Mouse (Mus musculus): Measurements from ENCODE around the gene Olfr1366. TPM values are rescaled to one million over a fixed set of nuclear protein-coding genes. Genes with fewer than 3 reads are reported as not detected.

Olfr1366 gene
- not detected in 2 replicates for polyA plus RNA-seq (2015; fragmentation: Nextera tagmentation; extraction: Ambion mirVana)

GRCm38 (mm10) chr13:21542708-21543107, at the start of gene Olfr1366:
TSS of gene Olfr1366 (minus strand) at chr13:21542808.
- no peaks in the 10 kb centered on the region for H3K27me3 ChIP-seq (ENCODE audit: insufficient read depth, low read length)
- no peak within 1 kb of the TSS for H3K9ac ChIP-seq (replicated peaks)
- no peak within 1 kb of the TSS for H3K27ac ChIP-seq (ENCODE audit: low read depth)
- H3K4me3 ChIP-seq (ENCODE audit: low read depth, low read length): no peak within 1 kb of the TSS
- no peak for DNase-seq
- no peak within 1 kb of the TSS for H3K4me2 ChIP-seq (ENCODE audit: low read depth, low read length)
- no peaks in the 10 kb centered on the region for H3K36me3 ChIP-seq (replicated peaks; ENCODE audit: insufficient read depth, low read length)
- TF ChIP-seq EP300 (IDR thresholded peaks at IDR 0.05; ENCODE audit: low read depth) (no peak), CTCF (IDR thresholded peaks at IDR 0.05; ENCODE audit: low read depth) (no peak)
- WGBS (ENCODE audit: insufficient replicate concordance): 58% methylated on average over 1 of the region's 1 CpGs
- no peak for ATAC-seq
- H3K4me1 ChIP-seq (ENCODE audit: insufficient read depth): no peaks in the 10 kb centered on the region
- no peaks in the 10 kb centered on the region for H3K9me3 ChIP-seq (ENCODE audit: low read length)

- no peak overlapping the region for H3K4me3 ChIP-seq (ENCODE audit: low read depth, low read length)
- H3K36me3 ChIP-seq (replicated peaks; ENCODE audit: insufficient read depth, low read length): no peaks in the 10 kb centered on the region
- no peak for ATAC-seq
- H3K4me2 ChIP-seq (ENCODE audit: low read depth, low read length): no peak overlapping the region
- no peak for TF ChIP-seq CTCF (IDR thresholded peaks at IDR 0.05; ENCODE audit: low read depth)
- TF ChIP-seq EP300 (IDR thresholded peaks at IDR 0.05; ENCODE audit: low read depth): no peak
- no peak for DNase-seq
- no peak overlapping the region for H3K27ac ChIP-seq (ENCODE audit: low read depth)
- H3K27me3 ChIP-seq (ENCODE audit: insufficient read depth, low read length): no peaks in the 10 kb centered on the region
- H3K4me1 ChIP-seq (ENCODE audit: insufficient read depth): no peaks in the 10 kb centered on the region
- WGBS (ENCODE audit: insufficient replicate concordance): 54% methylated on average over 2 of the region's 2 CpGs
- no peak overlapping the region for H3K9ac ChIP-seq (replicated peaks)
- no peaks in the 10 kb centered on the region; the same call in 1 of the 2 replicates for H3K9me3 ChIP-seq (ENCODE audit: low read length)
Measured at GRCm38 (mm10) chr13:21591618-21592017, 49.0 kb upstream of the Olfr1366 start.

GRCm38 (mm10) chr13:21581659-21582058, 39.1 kb upstream of the Olfr1366 start, which contains the start of gene Olfr1364:
TSS of gene Olfr1364 (minus strand) at chr13:21581759.
- H3K4me1 ChIP-seq (ENCODE audit: insufficient read depth): no peaks in the 10 kb centered on the region
- no peak for DNase-seq
- 79% methylated on average over 2 of the region's 2 CpGs for WGBS (ENCODE audit: insufficient replicate concordance)
- TF ChIP-seq EP300 (IDR thresholded peaks at IDR 0.05; ENCODE audit: low read depth): no peak
- TF ChIP-seq CTCF (IDR thresholded peaks at IDR 0.05; ENCODE audit: low read depth): no peak
- H3K9me3 ChIP-seq (ENCODE audit: low read length): no peaks in the 10 kb centered on the region
- no peak for ATAC-seq
- H3K27ac ChIP-seq (ENCODE audit: low read depth): no peak within 1 kb of the TSS
- H3K9ac ChIP-seq (replicated peaks): no peak within 1 kb of the TSS
- no peaks in the 10 kb centered on the region for H3K36me3 ChIP-seq (replicated peaks; ENCODE audit: insufficient read depth, low read length)
- H3K27me3 ChIP-seq (ENCODE audit: insufficient read depth, low read length): no peaks in the 10 kb centered on the region
- no peak within 1 kb of the TSS for H3K4me2 ChIP-seq (ENCODE audit: low read depth, low read length)
- H3K4me3 ChIP-seq (ENCODE audit: low read depth, low read length): no peak within 1 kb of the TSS

GRCm38 (mm10) chr13:21559793-21560192, 17.2 kb upstream of the Olfr1366 start, which contains the start of gene Olfr1535:
TSS of gene Olfr1535 (minus strand) at chr13:21559893.
- H3K4me1 ChIP-seq (ENCODE audit: insufficient read depth): no peaks in the 10 kb centered on the region
- no peak for TF ChIP-seq CTCF (IDR thresholded peaks at IDR 0.05; ENCODE audit: low read depth)
- TF ChIP-seq EP300 (IDR thresholded peaks at IDR 0.05; ENCODE audit: low read depth): no peak
- DNase-seq (no peak), ATAC-seq (no peak)
- H3K4me2 ChIP-seq (ENCODE audit: low read depth, low read length): no peak within 1 kb of the TSS
- H3K36me3 ChIP-seq (replicated peaks; ENCODE audit: insufficient read depth, low read length): no peaks in the 10 kb centered on the region
- WGBS (ENCODE audit: insufficient replicate concordance): 33% methylated on average over 1 of the region's 1 CpGs
- no peaks in the 10 kb centered on the region for H3K27me3 ChIP-seq (ENCODE audit: insufficient read depth, low read length)
- H3K9me3 ChIP-seq (ENCODE audit: low read length): no peaks in the 10 kb centered on the region
- no peak within 1 kb of the TSS for H3K4me3 ChIP-seq (ENCODE audit: low read depth, low read length)
- no peak within 1 kb of the TSS for H3K9ac ChIP-seq (replicated peaks)
- no peak within 1 kb of the TSS for H3K27ac ChIP-seq (ENCODE audit: low read depth)

GRCm38 (mm10) chr13:21550416-21551110, 8.0 kb upstream of the Olfr1366 start:
- H3K4me2 ChIP-seq (ENCODE audit: low read depth, low read length): peak overlapping the region; percentile 34
- no peaks in the 10 kb centered on the region for H3K36me3 ChIP-seq (replicated peaks; ENCODE audit: insufficient read depth, low read length)
- H3K9me3 ChIP-seq (ENCODE audit: low read length): no peaks in the 10 kb centered on the region
- no peak for TF ChIP-seq EP300 (IDR thresholded peaks at IDR 0.05; ENCODE audit: low read depth)
- no peak for TF ChIP-seq CTCF (IDR thresholded peaks at IDR 0.05; ENCODE audit: low read depth)
- WGBS (ENCODE audit: insufficient replicate concordance): 50% methylated on average over 3 of the region's 3 CpGs
- H3K4me3 ChIP-seq (ENCODE audit: low read depth, low read length): no peak overlapping the region
- H3K27ac ChIP-seq (ENCODE audit: low read depth): peak overlapping the region; percentile 29; the same call in 1 of the 2 replicates
- ATAC-seq (peak; percentile 91), DNase-seq (peak; percentile 14)
- H3K9ac ChIP-seq (replicated peaks): no peak overlapping the region
- H3K4me1 ChIP-seq (ENCODE audit: insufficient read depth): no peaks in the 10 kb centered on the region; the same call in 1 of the 2 replicates
- H3K27me3 ChIP-seq (ENCODE audit: insufficient read depth, low read length): no peaks in the 10 kb centered on the region

- Histone ChIP-seq H3K27me3 (ENCODE audit: insufficient read depth, low read length) (no peaks in the 10 kb centered on the region), H3K4me2 (ENCODE audit: low read depth, low read length) (no peak overlapping the region), H3K4me3 (ENCODE audit: low read depth, low read length) (no peak overlapping the region), H3K9me3 (ENCODE audit: low read length) (no peaks in the 10 kb centered on the region), H3K27ac (ENCODE audit: low read depth) (no peak overlapping the region), H3K9ac (replicated peaks) (no peak overlapping the region), H3K4me1 (ENCODE audit: insufficient read depth) (no peaks in the 10 kb centered on the region; the same call in 1 of the 2 replicates), H3K36me3 (replicated peaks; ENCODE audit: insufficient read depth, low read length) (no peaks in the 10 kb centered on the region)
- DNase-seq (no peak), ATAC-seq (peak; percentile 48; the same call in 1 of the 2 replicates)
- TF ChIP-seq CTCF (IDR thresholded peaks at IDR 0.05; ENCODE audit: low read depth): no peak
- TF ChIP-seq EP300 (IDR thresholded peaks at IDR 0.05; ENCODE audit: low read depth): no peak
- WGBS (ENCODE audit: insufficient replicate concordance): 60% methylated on average over 3 of the region's 3 CpGs
Measured at GRCm38 (mm10) chr13:21549487-21549886, 6.9 kb upstream of the Olfr1366 start.

Data from liver, postnatal 0 days (tissue).